Mouse (Mus musculus) heart, postnatal 25 days (tissue): ENCODE results near the gene Pate4. TPM values are rescaled to one million over a fixed set of nuclear protein-coding genes. Genes with fewer than 3 reads are reported as not detected.

Source experiments
- total RNA-seq, 2 experiments: library from RNA; stranded (reverse); gene quantifications; 2 replicates each; pipeline ENCODE4 v1.2.3; 2021

The Pate4 gene
- total RNA-seq, 2 experiments from 2014 or later, result not detected

Other genes with a start within 250 kb of the Pate4 start
- 10 to 100 TPM; 14.0 to 16.1 TPM for gene Cdon, start 190.8 kb downstream of the Pate4 start, total RNA-seq
- not detected for gene Gm1113, start 93.7 kb downstream of the Pate4 start, total RNA-seq
- not detected for gene Ddx25, start 53.4 kb downstream of the Pate4 start, total RNA-seq
- 1 to 10 TPM; 6.6 to 7.5 TPM for gene Pus3, start 53.3 kb downstream of the Pate4 start, total RNA-seq
- not detected for gene Pate2, start 41.7 kb downstream of the Pate4 start, total RNA-seq
- 1 to 10 TPM; 2.2 to 2.6 TPM for gene Hyls1, start 41.5 kb downstream of the Pate4 start, total RNA-seq
- gene Pate3, start 36.3 kb upstream of the Pate4 start, total RNA-seq, result not detected
- not detected for gene Pate1, start 75.4 kb upstream of the Pate4 start, total RNA-seq
- gene Gm17677, start 129.1 kb upstream of the Pate4 start, total RNA-seq, result not detected
- not detected for gene Gm17727, start 166.2 kb upstream of the Pate4 start, total RNA-seq
- gene Gm27235, start 178.2 kb upstream of the Pate4 start, total RNA-seq, result not detected
- gene D730048I06Rik, start 178.2 kb upstream of the Pate4 start, total RNA-seq, result not detected
- gene 9230110F15Rik, start 232.2 kb upstream of the Pate4 start, total RNA-seq, result not detected